Mouse (Mus musculus) midbrain, embryonic 11.5 days (tissue): ENCODE measurements around the gene Znhit3. TPM values are rescaled to one million over a fixed set of nuclear protein-coding genes. Genes with fewer than 3 reads are reported as not detected.

Experiments
- ATAC-seq: fragments of 200-750 bp; cut with Nextera tagmentation; 2 replicates; pipeline ENCODE4 v1.8.0; 2017; ENCODE audit warnings: moderate TSS enrichment, moderate library complexity; ENCODE audit not compliant: low FRiP score
- DNase-seq: peaks from one replicate; pipeline ENCODE4 v3.0.0; 2015; ENCODE audit warnings: low spot score; ENCODE audit errors: missing footprints
- H3K27ac ChIP-seq: fragments of 300-500 bp; sonication (generic); 2 replicates; pipeline ENCODE4 v1.5.1; 2014; ENCODE audit warnings: low read depth, low read length
- H3K27me3 ChIP-seq: fragments of 300-500 bp; sonication (generic); 2 replicates; pipeline ENCODE4 v1.6.1; 2014; ENCODE audit warnings: mild to moderate bottlenecking, low read length, moderate library complexity, mixed read lengths; ENCODE audit not compliant: control insufficient read depth, insufficient read depth
- H3K36me3 ChIP-seq: fragments of 300-500 bp; sonication (generic); 2 replicates; pipeline ENCODE4 v1.6.1; 2014; ENCODE audit warnings: mild to moderate bottlenecking, low read length, moderate library complexity, mixed read lengths; ENCODE audit not compliant: control insufficient read depth, insufficient read depth
- H3K4me1 ChIP-seq: fragments of 300-500 bp; sonication (generic); 2 replicates; pipeline ENCODE4 v1.6.1; 2014; ENCODE audit warnings: low read length; ENCODE audit not compliant: control insufficient read depth, insufficient read depth
- H3K4me2 ChIP-seq: fragments of 300-500 bp; sonication (generic); 2 replicates; pipeline ENCODE4 v1.6.1; 2014; ENCODE audit warnings: mild to moderate bottlenecking, moderate library complexity
- H3K4me3 ChIP-seq: fragments of 300-500 bp; sonication (generic); 2 replicates; pipeline ENCODE4 v1.5.1; 2014; ENCODE audit warnings: low read depth, low read length
- H3K9ac ChIP-seq: fragments of 300-500 bp; sonication (generic); 2 replicates; pipeline ENCODE4 v1.6.1; 2014; ENCODE audit warnings: low read length
- H3K9me3 ChIP-seq: fragments of 300-500 bp; sonication (generic); 2 replicates; pipeline ENCODE4 v1.6.1; 2016; ENCODE audit warnings: low read length; ENCODE audit not compliant: control insufficient read depth
- WGBS: fragments of 180-500 bp; shearing (Covaris S2); extraction: QIAGEN DNeasy Blood & Tissue Kit; methylation state at CpG from one replicate; pipeline ENCODE4 v1.1.7; 2014; 5-methylcytosine and 5-hydroxymethylcytosine counted together
- polyA plus RNA-seq: library from polyadenylated mRNA; unstranded; fragments of >200 nt; fragmentation: Nextera tagmentation; extraction: Ambion mirVana; gene quantifications from 2 replicates; pipeline ENCODE4 v1.2.1, GENCODE M21; 2014

Znhit3 gene
- polyA plus RNA-seq, 1 experiment from 2014 or later, result 72.4 TPM

DNA sequence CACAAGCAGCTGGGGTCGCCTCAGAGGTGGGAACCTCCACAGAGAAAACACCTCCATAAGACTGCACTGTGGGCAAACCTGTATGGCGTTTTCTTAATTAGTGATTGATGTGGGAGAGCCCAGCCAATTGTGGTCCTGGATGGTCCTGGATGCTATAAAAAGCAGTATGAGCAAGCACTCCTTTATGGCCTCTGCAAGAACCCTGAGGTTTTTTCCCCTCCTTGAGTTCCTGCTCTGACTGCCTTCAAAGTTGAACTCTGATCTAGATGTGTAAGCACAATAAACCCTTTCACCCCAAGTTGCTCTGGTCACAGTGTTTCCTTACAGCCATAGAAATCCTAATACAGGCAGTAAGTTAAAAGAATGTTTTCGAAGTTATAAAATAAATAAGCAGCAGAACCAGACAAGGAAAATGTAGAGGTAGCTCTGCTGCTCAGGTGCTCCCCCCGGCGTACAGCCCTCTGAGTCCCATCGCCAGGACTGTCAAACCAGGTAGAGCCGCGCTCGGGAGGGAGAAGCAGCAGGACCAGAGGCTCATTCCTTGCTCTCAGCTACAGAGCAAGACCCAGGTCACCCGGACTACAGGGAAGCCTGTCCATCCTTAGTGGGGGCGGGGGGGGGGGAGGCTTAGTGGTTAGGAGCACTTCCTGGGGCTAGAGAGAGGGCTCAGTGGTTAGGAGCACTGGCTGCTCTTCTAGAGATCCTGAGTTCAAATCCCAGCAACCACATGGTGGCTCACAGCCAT, 29.2 kb downstream of the Znhit3 start:
- Histone ChIP-seq H3K9me3 (no peaks in the 10 kb centered on the region), H3K4me2 (no peak overlapping the region), H3K4me3 (no peak overlapping the region), H3K27ac (no peak overlapping the region), H3K4me1 (no peaks in the 10 kb centered on the region), H3K36me3 (peaks cover 20% of the 10 kb centered on the region), H3K9ac (no peak overlapping the region), H3K27me3 (no peaks in the 10 kb centered on the region)
- ATAC-seq (no peak), DNase-seq (no peak)
- WGBS, result 89% methylated on average over 11 of the region's 11 CpGs

GRCm38 (mm10) chr11:84886236-84886635, 29.9 kb downstream of the Znhit3 start:
- no peaks in the 10 kb centered on the region for H3K27me3 ChIP-seq
- H3K4me2 ChIP-seq, result no peak overlapping the region
- peaks cover 2% of the 10 kb centered on the region; the same call in 1 of the 2 replicates for H3K4me1 ChIP-seq
- peaks cover 20% of the 10 kb centered on the region for H3K36me3 ChIP-seq
- H3K9ac ChIP-seq, result no peak overlapping the region
- 93% methylated on average over 5 of the region's 5 CpGs for WGBS
- no peak overlapping the region for H3K27ac ChIP-seq
- H3K4me3 ChIP-seq, result no peak overlapping the region
- DNase-seq (no peak), ATAC-seq (no peak)
- H3K9me3 ChIP-seq, result no peaks in the 10 kb centered on the region

DNA sequence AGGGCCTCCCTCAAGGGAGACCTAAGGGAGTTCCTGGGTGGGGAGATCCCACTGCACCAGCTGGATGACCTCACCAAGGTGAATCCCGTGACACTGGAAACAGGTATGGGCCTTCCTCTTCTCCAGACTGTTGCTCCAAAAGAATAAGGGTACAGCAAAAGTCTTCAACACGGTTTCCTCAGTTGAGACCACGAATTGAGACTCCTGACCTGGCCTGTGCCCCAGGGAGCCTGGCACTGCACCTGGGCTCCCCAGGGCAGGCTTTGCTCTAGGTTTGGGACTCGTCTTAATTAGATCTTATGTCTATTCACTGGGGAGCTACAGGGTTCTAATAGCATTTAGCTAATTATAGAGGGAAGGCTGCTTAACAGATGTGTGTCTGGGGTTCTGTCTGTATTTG, 30.9 kb downstream of the Znhit3 start:
- ATAC-seq, result no peak
- WGBS, result 90% methylated on average over 4 of the region's 4 CpGs

DNA sequence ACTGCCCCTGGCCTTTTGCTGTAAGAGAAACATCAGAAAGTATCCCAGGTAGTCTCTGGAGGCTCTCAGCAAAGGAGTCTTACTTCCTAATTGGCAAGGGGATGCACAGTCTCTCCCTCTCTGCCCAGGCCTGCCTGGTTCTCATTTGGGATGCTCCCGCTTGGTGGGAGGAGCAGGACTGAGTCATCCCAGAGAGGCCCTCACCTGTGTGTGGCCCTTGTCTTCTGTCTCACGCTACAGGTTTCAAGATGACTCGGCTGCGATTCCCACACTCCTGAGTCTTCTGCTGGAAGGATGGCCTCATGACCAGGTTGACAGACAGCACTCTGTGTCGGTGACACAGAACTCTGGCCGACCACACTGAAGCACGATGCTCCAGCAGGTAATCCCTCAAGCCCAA, 33.8 kb downstream of the Znhit3 start:
- DNase-seq (no peak), ATAC-seq (no peak)
- Histone ChIP-seq H3K4me2 (no peak overlapping the region), H3K9me3 (no peaks in the 10 kb centered on the region), H3K27ac (no peak overlapping the region), H3K9ac (no peak overlapping the region), H3K4me3 (no peak overlapping the region), H3K27me3 (no peaks in the 10 kb centered on the region), H3K4me1 (peaks cover 13% of the 10 kb centered on the region), H3K36me3 (peaks cover 13% of the 10 kb centered on the region; the same call in 1 of the 2 replicates)
- 96% methylated on average over 7 of the region's 7 CpGs for WGBS

More for the DNA sequence above, 30.9 kb downstream of the Znhit3 start:
- H3K4me2 ChIP-seq, result no peak overlapping the region
- no peaks in the 10 kb centered on the region for H3K9me3 ChIP-seq
- no peak overlapping the region for H3K4me3 ChIP-seq
- peaks cover 8% of the 10 kb centered on the region for H3K4me1 ChIP-seq
- no peak for DNase-seq
- no peaks in the 10 kb centered on the region for H3K27me3 ChIP-seq
- H3K36me3 ChIP-seq, result peaks cover 20% of the 10 kb centered on the region
- no peak overlapping the region for H3K27ac ChIP-seq
- no peak overlapping the region for H3K9ac ChIP-seq

- Histone ChIP-seq H3K27me3 (no peaks in the 10 kb centered on the region), H3K9me3 (no peaks in the 10 kb centered on the region), H3K36me3 (peaks cover 7% of the 10 kb centered on the region; the same call in 1 of the 2 replicates), H3K4me3 (peak overlapping the region; percentile 86), H3K4me1 (peaks cover 13% of the 10 kb centered on the region), H3K27ac (no peak overlapping the region), H3K4me2 (peak overlapping the region; percentile 91), H3K9ac (peak overlapping the region; percentile 73)
- DNase-seq, result no peak
- 61% methylated on average over 9 of the region's 9 CpGs for WGBS
- ATAC-seq, result no peak
Observed at GRCm38 (mm10) chr11:84880971-84881370, 35.2 kb downstream of the Znhit3 start.

- Histone ChIP-seq H3K36me3 (peaks cover 7% of the 10 kb centered on the region; the same call in 1 of the 2 replicates), H3K9ac (peak overlapping the region; percentile 73), H3K4me2 (peak overlapping the region; percentile 91), H3K4me3 (peak overlapping the region; percentile 86), H3K27me3 (no peaks in the 10 kb centered on the region), H3K9me3 (no peaks in the 10 kb centered on the region), H3K4me1 (peaks cover 13% of the 10 kb centered on the region), H3K27ac (peak overlapping the region; percentile 60)
- WGBS, result under 1% methylated on average over 24 of the region's 24 CpGs
- DNase-seq (no peak), ATAC-seq (peak; percentile 69)
Observed at GRCm38 (mm10) chr11:84880465-84880961, 35.7 kb downstream of the Znhit3 start.

- Histone ChIP-seq H3K27ac (peak within 1 kb of the TSS; percentile 60), H3K27me3 (no peaks in the 10 kb centered on the region), H3K4me1 (peaks cover 13% of the 10 kb centered on the region), H3K4me3 (peak within 1 kb of the TSS; percentile 86), H3K4me2 (peak within 1 kb of the TSS; percentile 91), H3K36me3 (peaks cover 2% of the 10 kb centered on the region; the same call in 1 of the 2 replicates), H3K9me3 (no peaks in the 10 kb centered on the region), H3K9ac (peak within 1 kb of the TSS; percentile 73)
- ATAC-seq (peak; percentile 96), DNase-seq (peak; percentile 98)
- under 1% methylated on average over 80 of the region's 81 CpGs for WGBS
Observed at GRCm38 (mm10) chr11:84879772-84880464, 36.2 kb downstream of the Znhit3 start, which contains the start of the genes Myo19 and Pigw. Gene Myo19 (plus strand): TSS chr11:84880148. Gene Pigw (minus strand): TSS chr11:84880285.

DNA sequence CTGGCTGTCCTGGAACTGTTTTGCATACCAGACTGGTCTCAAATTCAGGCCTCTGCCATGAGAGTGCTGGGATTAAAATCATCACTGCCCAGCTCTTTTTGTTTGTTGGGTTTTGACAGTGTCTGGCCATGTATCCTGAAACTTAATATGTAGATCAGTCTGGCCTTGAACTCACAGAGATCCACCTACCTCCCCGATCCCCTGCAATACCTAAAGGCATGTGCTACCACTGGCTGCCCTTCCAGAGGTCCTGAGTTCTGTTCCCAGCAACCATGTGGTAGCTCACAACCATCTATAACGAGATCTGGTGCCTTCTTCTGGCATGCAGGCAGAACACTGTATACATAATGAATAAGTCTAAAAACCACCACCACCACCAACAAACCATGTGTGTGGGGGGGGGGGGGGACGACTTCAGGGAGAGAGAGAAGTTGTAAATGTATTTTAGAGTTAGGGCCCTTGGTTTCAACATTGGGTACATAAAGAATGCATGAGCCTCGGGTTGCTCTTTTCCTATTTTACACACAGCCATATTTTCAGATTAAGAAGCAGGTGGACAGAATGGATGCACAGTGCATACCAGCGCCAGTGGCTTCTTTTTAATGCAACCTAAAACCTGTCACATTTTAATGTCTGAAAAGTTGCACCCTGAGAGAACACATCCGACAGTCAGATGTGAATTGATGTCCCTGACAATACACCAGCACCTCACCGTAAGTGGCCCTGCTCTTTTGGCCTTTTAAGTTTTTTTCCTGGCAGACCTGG, 37.0 kb downstream of the Znhit3 start:
- Histone ChIP-seq H3K27me3 (no peaks in the 10 kb centered on the region), H3K27ac (no peak overlapping the region; the same call in 1 of the 2 replicates), H3K36me3 (no peaks in the 10 kb centered on the region), H3K9me3 (no peaks in the 10 kb centered on the region), H3K9ac (peak overlapping the region; percentile 73), H3K4me2 (peak overlapping the region; percentile 91), H3K4me1 (peaks cover 13% of the 10 kb centered on the region), H3K4me3 (peak overlapping the region; percentile 86)
- DNase-seq (no peak), ATAC-seq (no peak; the same call in 1 of the 2 replicates)
- 28% methylated on average over 7 of the region's 7 CpGs for WGBS
